19 mouse cellular contexts compared by ENCODE assay signal in the genomic region with DNA sequence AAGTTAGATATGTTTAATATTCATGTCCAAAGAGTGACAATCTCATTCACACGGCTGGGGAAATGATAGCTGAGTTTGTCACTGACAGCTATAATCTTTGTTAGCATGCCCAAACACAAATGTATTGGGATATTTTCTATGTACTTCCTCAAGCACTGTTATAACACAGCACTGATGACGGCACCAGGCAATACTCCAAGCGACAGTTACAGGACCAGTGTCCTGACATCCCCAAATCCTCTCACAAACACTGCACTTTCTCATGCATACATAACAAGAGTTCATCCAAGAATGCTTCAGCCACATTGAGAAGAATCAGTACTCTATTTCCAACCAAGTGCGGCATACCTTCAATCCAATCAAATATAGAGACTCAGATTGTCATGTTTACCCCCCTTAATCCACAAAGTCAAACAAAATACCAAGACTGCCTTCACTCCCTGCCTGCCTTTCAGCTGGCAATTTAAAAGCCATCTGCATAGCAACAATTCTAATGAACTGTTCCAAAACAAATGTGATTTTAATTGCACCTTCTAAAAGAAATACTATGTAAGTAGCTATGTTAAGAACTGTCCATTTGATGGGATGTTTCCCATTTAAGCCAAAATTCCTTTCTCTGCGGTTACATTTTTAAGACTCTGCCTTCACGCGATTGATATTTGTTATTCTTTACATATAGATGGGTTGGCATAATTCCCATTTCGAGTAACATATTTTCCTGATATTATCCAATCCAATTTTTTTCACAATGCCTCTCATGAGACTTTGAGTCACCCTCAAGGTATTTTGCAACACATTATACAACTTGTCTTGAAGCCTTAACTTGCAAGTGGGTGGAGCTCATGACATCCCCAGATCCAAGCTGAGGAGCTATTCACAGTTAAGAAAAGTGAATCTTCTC.
A peak's percentile ranks its signal among the peaks of the same experiment; 100 is the strongest.
DNase-seq lines count a peak whose midpoint lies in the region; ATAC-seq and TF ChIP-seq lines count a peak whose summit lies in the region.
"Had no signal": no experiment of that assay in that cellular context is flagged by ENCODE, and none has a peak within 500 bp of the region (broad histone marks: within the 10 kb centered on the region; RNA-seq: fewer than 3 reads in every experiment).

No protein-coding gene starts in this region.

- peak overlapping the region; percentile 54 for H3K27ac ChIP-seq in heart, embryonic 15.5 days
- no peak overlapping the region for H3K27ac ChIP-seq in liver, postnatal 0 days (ENCODE audit: low read depth)
- H3K27ac ChIP-seq: forebrain, embryonic 15.5 days; heart, adult 2 months; limb, embryonic 13.5 days; liver, embryonic 15.5 days; midbrain, embryonic 15.5 days had no signal

- no peaks in the 10 kb centered on the region for H3K9me3 ChIP-seq in heart, embryonic 15.5 days (replicated peaks)
- H3K9me3 ChIP-seq in liver, postnatal 0 days (ENCODE audit: low read length): no peaks in the 10 kb centered on the region
- H3K9me3 ChIP-seq: forebrain, embryonic 15.5 days; limb, embryonic 13.5 days; liver, embryonic 15.5 days; megakaryocyte, embryonic 14.5 days; midbrain, embryonic 15.5 days had no signal

- no peak overlapping the region for H3K4me3 ChIP-seq in heart, embryonic 15.5 days
- no peak overlapping the region for H3K4me3 ChIP-seq in liver, postnatal 0 days (ENCODE audit: low read depth, low read length)
- H3K4me3 ChIP-seq: forebrain, embryonic 15.5 days; heart, adult 2 months; limb, embryonic 13.5 days; liver, embryonic 15.5 days; megakaryocyte, embryonic 14.5 days; midbrain, embryonic 15.5 days had no signal

- WGBS in heart, embryonic 15.5 days: 66% methylated on average over 8 of the region's 8 CpGs
- 76% methylated on average over 8 of the region's 8 CpGs for WGBS in liver, postnatal 0 days (ENCODE audit: insufficient replicate concordance)

- ATAC-seq in heart, embryonic 15.5 days (replicated peaks; ENCODE audit: insufficient number of reproducible peaks, insufficient read depth, low FRiP score, low read depth): no peak
- no peak for ATAC-seq in liver, postnatal 0 days
- ATAC-seq: forebrain, embryonic 15.5 days; midbrain, embryonic 15.5 days had no signal

- H3K9ac ChIP-seq in heart, embryonic 15.5 days: no peak overlapping the region
- H3K9ac ChIP-seq in liver, postnatal 0 days (replicated peaks): no peak overlapping the region
- H3K9ac ChIP-seq: forebrain, embryonic 15.5 days; limb, embryonic 13.5 days; liver, embryonic 15.5 days; midbrain, embryonic 15.5 days had no signal

- DNase-seq in heart, postnatal 25 days (ENCODE audit: low spot score): no peak
- DNase-seq in layer of hippocampus, adult 9-11 months: peak; percentile 19
- no peak for DNase-seq in layer of hippocampus, postnatal 36 days
- DNase-seq in 3T3-L1 (ENCODE audit: low read depth, low spot score) (peak; percentile 96), adipocyte (ENCODE audit: low spot score) (peak; percentile 29)
- no peak for DNase-seq in B cell, adult 2 months
- no peak for DNase-seq in liver, postnatal 0 days
- DNase-seq: adrenal gland, adult 2 months; cerebellum, postnatal 10 days; heart, adult 2 months; heart, postnatal 14 days; kidney, adult 2 months; right cerebral cortex, adult 18-20 months had no signal

- H3K4me2 ChIP-seq in heart, embryonic 15.5 days: no peak overlapping the region
- H3K4me2 ChIP-seq in liver, postnatal 0 days (ENCODE audit: low read depth, low read length): no peak overlapping the region
- H3K4me2 ChIP-seq: forebrain, embryonic 15.5 days; limb, embryonic 13.5 days; liver, embryonic 15.5 days; midbrain, embryonic 15.5 days had no signal

- H3K36me3 ChIP-seq in heart, embryonic 15.5 days: no peaks in the 10 kb centered on the region
- no peaks in the 10 kb centered on the region for H3K36me3 ChIP-seq in liver, postnatal 0 days (replicated peaks; ENCODE audit: insufficient read depth, low read length)
- H3K36me3 ChIP-seq: limb, embryonic 13.5 days; liver, embryonic 15.5 days; midbrain, embryonic 15.5 days had no signal

- no peak for TF ChIP-seq CTCF in liver, postnatal 0 days (IDR thresholded peaks at IDR 0.05; ENCODE audit: low read depth)

- intact Hi-C loops in heart, postnatal 25 days (cut with DNase I): no loop called here

- no peaks in the 10 kb centered on the region for H3K4me1 ChIP-seq in heart, embryonic 15.5 days (replicated peaks)
- no peaks in the 10 kb centered on the region for H3K4me1 ChIP-seq in liver, postnatal 0 days (ENCODE audit: insufficient read depth)
- H3K4me1 ChIP-seq: limb, embryonic 13.5 days; liver, embryonic 15.5 days; midbrain, embryonic 15.5 days had no signal

- TF ChIP-seq EP300 in liver, postnatal 0 days (IDR thresholded peaks at IDR 0.05; ENCODE audit: low read depth): no peak

- no peaks in the 10 kb centered on the region for H3K27me3 ChIP-seq in heart, embryonic 15.5 days
- H3K27me3 ChIP-seq in liver, postnatal 0 days (ENCODE audit: insufficient read depth, low read length): no peaks in the 10 kb centered on the region
- H3K27me3 ChIP-seq: forebrain, embryonic 15.5 days; limb, embryonic 13.5 days; liver, embryonic 15.5 days; megakaryocyte, embryonic 14.5 days; midbrain, embryonic 15.5 days had no signal

Comparison
In these comparisons a context has a peak if more than half of its experiments do, and no peak if none do; other contexts are left out.
1. DNase-seq: peak in layer of hippocampus, adult 9-11 months (single experiment), 3T3-L1 (single experiment) and adipocyte (single experiment); none in heart, postnatal 25 days (single experiment), layer of hippocampus, postnatal 36 days (0 of 2), B cell, adult 2 months (0 of 2) and liver, postnatal 0 days (single experiment).